Mouse (Mus musculus): ENCODE data around the gene Unc45b.

DNA sequence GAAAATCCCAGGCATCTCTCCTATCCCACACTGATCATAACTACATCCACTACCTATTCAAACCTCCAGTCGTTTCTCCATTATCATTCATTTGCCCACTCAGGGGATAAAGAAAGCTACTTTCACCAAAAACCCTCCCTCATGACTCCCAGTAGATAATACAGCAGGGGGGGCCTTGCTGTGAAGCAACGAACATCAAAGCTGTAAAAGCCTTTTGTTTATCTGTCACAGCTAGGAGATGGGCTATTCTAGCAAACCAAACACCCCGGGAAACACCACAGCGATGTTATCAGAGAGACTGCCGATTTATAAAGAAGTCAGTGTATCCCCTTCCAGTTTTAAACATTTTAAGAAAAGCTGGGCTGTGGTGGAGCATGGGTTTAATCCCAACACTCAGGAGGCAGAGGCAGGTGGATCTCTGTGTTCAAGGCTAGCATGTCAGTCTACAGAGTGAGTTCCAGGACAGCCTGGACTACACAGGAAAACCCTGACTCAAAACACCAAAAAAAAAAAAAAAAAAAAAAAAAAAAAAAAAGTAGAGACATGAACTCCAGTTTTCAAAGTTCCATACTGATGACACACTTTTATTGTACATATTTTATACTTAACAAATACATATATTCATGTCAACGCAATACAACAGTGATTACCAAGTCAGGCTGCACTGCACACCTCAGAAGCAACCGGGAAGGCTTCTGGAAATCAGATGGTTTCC, 43.3 kb upstream of the Unc45b start:
- TF ChIP-seq CTCF (IDR thresholded peaks at IDR 0.05; ENCODE audit: extremely low read depth, insufficient read length, insufficient replicate concordance, low read depth, low read length) = no peak
- no peak for TF ChIP-seq POLR2A (IDR thresholded peaks at IDR 0.05; ENCODE audit: low read depth, low read length)

Measured in small intestine, adult 2 months (tissue).